Mouse (Mus musculus): Measurements from ENCODE around the gene Hlf.

Hlf gene

DNA sequence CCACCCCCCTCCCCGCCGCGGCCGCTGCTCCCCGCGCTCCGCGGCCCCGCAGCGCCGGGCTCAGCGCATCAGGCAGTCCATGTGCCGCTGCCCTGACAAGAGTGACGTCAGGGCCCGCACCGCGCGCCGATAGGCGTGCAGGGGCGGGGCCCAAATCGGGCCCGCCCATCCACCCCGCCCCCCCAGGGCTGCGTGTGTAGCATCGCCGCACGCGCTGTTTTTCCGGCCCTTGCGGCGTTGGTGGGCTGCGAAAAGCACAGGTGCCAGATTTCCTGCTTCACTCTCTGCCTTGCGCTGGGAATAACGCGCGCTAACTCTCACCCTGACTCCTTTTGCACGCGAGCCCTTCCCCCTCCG is at the start of gene Hlf:
Gene Hlf (minus strand): TSS at position 79 of the 357 bp plus-strand sequence.
- DNase-seq, result peak; percentile 91 to 95

DNA sequence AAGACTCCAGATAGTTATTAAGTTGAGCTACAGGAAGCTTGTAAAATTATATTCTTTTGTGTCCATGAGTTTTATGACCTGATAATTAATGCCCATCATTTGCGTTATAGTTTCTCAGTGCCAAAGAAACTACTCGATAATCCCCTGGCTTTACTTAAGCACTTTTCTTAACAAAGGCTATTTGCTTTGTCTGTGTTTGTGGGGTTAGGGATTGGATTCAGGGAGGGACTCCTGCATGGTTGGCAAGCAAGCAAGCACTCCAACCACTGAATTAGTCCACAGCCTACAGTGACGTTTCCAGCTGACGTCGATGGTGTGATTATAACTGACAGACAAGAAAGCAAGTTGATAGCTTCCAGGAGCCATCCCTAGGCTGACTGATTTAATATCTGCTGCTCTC is 48.1 kb upstream of the Hlf start:
- no peak for DNase-seq

DNA sequence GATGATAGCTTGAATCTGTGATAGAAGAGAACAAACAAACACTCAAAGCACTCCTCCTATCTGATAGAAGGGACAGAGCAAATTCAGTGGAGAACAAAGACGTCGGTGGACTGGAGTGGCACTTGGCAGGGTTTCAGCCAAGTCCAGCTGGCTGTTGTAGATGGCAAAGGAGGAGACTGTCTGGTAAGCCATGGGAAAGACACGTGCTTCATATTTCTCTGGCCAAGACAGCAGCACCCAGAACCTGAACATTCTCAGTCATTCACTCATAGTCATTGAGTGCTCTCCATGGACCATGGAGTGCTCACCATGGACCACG is 34.5 kb upstream of the Hlf start:
- no peak for DNase-seq

DNA sequence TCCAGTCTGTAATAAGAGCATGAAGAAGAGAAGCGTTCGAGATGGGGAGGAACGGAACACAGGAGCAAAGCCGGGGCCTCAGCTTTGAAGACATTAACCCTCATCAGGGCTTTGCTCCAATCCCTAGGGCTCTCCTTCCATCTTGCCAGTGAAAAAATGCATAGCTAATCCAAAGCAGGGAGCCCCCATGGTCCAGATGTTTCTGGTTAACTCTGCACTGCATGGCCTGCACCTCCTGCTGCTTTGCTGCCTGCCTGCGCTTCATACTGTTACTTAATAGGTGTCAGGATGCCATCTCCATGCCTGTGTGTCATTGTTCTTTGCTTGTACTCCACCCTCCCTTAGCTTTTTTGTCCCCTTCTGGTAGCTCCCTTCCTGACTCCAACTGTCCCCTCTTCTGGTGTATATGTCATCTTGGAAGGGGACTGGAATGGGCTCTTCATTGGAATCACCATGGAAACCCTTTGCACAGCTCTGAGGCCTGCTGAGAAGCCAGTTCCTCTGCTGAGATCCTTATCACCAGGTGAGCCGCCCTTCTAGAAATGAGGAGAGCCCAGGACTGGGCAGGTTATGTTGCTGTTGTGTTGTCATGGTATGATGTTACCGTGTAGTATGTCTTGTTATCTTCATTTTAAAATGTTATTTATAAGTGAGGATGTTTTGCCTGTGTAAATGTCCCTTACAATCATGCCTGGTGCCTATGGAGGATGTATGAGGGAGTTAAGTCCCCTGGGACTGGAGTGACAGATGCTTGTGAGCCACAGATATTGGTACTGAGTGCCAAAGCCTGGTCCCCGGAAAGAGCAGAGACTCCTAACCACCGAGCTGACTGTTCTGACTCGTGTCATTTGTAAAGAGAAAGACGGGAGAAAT is 33.9 kb upstream of the Hlf start:
- DNase-seq, result no peak

DNA sequence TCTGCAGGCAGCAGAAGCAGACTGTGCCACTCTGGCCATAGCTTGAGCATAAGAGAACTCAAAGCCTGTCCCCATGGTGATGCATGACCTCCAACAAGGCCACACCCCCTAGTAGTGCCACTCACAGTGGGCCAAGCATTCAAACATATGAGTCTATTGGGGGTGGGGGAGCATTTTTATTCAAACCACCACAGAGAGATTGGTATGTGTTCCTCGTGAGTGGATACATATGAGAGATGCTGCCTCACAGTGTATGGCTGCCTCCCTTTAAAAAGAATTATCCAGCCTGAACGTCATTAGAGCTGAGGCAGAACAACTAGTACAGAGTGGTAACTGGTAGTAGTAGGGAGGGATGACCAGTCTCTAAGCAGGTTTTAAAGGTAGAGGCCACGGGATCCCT is 33.2 kb upstream of the Hlf start:
- no peak for DNase-seq

DNA sequence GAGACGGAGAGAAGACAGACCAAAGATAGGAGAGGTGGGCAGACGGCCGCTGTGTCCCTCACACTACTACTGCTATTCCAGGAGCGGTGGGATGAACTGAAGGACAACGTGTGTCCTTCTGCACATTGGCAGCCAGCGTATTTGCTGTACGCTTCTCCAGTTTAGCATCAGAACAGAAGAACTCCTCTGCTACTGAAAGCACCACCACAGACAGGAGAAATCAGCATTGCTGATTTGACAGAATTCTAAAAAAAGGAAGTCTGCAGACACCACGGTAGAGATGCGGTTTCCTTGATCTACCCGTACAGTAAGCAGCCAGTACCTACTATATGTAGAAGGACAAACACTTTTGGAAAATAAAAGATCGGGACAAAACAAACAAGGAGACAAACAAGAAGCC is 29.0 kb upstream of the Hlf start:
- DNase-seq, result no peak

DNA sequence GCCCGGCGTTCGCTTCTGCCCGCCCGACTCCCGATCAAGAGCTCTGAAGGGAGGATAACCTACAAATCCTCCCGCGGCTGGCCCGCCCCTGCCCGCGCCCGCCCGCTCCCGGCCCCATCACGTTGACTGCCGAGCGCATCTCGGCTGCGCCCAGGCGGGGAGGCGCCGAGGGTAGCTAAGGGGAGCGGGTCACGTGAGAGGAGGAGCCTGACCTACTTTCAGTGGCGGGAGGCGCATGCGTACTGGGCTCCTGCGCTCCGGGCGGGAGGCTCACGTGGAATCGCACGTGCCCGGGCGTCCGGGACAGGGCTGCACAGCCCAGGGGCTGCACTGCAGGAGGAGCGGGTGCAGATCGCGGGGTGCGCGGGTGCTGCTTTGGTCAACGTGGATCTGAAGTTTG is 27.2 kb upstream of the Hlf start:
- peak; percentile 99 to 100 for DNase-seq

DNA sequence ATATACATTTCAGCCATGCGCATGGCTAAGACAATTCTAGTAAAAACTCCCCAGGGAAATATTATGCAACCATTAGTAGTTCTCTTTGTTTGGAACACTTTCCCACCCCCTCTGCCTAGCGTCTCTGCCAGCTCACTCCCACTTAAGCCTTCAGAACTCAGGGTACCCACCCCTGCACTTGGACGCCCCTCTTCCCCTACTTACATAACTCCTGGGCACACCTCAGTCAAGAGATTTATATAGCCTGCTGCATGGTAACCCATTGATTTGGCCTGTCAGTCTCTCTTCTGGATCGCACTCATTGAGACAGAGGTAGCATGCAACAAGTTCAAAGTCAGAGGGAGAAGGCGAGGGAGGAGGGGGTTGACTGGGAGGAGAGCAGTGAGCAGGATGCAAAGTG is 26.3 kb upstream of the Hlf start:
- no peak for DNase-seq

DNA sequence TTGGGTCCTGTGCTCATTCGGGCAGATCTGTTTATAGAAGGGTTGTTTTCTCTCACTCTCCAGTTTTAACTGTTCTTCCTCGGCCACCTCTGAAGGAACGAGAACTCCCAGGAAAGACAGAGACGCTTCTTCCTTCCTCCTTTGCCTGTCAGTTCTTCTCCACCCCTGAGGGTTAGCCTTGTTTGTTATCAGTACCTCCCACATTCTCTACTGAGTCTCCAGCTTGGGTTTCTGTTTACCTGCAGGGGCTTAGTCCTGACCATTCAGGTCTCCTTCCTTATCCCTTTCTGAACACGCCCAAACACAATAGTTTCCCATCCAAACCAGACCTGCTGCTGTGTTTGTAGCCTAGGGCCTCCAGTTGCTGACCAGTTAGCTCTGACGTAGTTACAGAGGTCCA is 8.2 kb upstream of the Hlf start:
- DNase-seq, result no peak

DNA sequence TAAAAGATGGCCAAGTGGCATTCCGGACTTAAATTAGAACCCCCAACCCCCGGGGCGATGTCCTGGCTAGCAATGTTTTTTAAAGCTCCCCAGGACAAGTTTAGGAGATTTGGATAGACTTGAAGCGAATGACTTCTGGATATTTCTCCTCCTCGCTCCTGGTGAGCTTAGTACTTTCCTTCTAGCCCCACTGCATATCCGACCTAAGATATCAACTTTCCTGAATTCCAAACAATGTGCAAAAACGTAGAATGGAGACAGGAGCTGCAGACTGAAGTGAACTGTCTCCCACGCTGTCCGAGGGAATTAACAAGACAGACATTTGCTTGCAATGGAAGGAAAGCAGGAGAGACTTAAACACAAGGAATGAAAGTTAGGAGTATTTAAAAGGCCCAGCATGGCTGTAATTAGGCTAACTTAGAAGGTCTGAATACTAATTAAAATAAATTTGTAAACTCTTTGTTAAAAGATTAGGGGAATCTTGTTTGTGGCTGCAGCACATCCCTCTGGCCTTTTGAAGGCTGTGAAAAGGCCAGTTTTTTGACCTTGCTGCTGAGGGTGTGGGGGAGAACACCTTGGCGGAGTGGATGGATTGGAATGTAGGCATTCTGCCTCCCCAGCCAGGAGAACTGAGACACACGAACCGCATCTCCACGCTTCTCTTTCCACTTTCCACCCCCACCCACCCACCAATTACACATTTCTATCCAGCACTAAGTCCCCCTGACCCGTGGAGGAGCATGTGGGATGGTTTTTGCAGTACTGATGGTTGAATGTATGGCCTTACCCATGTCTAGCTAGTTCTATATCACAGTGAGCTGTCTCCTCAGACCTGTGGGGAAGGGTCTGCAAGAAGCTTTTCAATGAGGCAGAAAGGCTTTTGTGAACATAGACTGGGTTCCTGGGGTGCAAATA is 833 bp upstream of the Hlf start:
- DNase-seq, result no peak

DNA sequence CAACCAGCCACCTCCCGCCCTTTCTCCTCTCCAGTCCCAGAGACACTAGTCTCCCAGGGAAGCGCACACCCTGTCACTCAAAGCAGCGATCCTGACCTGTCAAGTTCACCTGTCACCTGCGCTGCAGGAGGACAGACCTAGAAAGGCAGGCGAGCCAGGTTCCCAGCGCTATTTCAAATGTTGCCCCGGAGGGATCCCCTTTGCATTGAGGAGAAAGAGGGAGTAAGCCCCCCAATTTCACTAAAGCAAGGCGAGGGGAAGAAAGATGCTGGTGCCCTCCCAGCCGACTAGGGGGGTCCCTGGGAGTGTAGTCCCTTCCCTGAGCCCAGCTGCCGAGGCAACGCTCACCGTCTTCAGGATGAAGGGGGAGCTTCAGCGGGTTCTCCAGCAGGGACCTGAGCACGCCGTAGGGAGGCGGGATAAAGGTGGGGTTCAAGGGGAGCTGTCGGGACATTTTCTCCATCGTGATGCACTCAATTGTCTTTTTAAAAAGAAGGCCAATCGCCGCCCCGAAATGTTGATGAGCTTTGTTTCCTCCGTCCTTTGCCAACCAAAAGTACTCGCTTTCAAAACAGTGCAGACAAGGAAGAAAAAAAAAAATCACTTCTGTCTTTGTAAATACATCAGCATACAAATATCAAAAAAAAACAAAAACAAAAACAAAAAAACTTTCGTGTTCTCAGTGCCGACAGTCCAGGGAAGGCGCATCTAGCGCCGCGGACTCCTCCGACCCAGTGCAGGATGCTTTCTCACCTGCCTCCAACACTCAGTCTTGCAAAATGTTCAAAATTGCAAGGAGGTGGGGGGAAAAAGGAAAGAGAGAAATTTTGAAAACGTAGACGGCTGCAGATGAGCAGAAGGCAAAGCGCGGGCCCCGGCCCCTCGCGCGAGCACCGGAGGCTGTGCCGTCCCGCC is 536 bp downstream of the Hlf start:
- DNase-seq, result peak in 1 of 2 experiments; percentile 49

DNA sequence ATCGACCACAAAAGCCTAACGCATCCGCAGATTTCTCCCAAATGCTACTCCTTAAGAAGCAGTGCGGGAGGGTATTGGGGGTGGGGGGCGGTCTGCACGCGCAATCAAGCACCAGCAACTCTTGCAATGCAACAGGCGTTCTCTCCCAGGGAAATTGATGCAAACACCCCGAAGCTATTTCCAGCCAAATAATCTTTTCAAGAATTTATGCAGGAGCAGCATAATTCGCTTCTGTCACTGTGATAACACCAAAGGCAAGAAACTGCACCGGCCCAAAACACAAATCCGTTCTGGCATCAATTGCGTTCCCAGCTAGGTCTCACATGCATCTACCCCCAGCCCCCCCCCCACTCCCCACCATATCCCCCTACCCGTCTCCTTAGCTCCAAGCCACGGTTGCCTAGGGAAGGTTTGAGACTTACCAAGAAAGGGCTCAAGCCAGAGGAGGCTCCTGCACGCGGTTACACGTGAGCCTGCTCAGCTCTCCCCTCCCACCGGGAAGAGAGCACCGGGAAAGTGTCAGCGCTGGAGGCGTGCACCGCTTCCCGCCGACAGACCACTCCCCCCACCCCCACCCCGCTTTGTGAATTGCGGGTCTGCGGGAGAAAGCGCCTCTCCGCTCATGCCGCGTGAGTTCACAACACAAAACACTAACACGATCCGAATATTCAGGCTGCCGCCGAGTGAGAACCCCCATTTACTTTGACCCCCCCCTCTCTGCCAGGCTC is 1.4 kb downstream of the Hlf start:
- peak; percentile 71 to 90 for DNase-seq

DNA sequence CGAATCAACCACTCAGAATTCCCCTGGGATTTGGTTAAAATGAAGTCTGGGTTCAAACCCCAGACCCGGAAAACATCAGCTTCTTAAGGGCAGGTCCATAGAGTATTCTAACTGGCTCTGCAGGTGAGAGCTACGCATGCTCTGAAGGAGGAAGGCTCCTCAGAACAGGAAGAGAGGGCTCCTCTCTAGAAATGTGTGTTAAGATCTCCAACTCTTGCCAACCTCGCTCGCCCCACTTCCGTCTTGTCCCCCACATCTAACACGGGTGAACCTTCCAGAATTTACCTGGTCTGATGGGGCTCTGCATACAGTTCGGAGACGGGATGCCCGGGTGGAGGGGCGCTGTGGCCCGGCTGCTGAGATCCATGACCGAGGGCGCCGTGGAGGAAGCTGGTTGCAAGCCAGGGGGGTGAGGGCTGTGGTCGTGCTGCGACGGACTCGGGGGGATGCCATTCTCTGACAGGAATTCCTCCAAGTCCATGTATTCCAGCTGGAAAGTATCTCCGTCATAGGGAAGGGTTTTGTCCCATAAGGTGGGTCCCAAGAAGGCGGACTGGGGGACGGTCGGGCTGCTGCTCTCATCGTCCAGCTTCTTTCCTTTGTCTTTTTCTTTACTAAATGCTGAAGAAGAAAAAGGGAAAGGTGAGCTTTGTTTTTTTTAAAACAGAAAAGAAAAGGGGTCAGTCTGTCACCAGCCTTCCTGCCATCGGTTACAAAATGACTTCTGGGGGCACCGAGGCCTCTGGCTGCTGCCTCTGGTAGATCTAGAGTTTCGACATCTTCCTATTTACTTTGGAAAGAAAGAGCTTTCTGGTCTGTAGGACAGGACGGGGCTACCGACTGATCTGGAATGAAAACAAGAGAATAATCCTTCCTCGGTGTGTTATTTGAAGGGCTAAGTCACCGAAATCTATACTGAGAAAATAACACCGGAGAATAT is 2.9 kb downstream of the Hlf start:
- no peak for DNase-seq

DNA sequence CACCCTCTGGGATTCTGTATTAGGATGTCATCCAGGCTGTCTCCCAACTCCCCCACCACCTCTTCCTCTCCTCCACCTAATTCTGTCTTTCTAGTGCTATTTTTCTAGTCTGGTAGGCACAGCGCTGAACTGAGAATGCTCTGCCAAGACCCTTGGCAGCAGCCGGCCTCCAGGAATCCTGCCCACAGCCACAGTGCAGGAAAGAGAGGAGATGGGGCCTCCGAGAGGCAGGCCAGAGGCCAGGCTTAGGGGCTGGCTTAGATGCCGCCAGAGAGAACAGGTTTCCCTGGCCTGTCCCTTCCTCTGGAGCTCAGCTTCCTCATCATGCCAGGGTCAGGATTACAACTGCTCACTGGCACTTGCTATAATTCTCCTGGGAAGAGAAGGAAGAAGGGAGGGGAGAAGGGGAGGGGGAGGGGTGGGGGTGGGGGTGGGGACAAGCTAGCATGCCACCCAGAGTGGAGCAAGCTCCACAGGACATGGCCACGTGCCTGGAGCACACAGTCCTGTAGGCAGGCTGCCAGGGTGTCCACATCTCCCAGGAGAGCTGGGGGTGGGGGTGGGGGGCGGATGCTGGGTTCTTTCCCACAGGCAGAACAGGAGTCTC is 8.6 kb downstream of the Hlf start:
- DNase-seq, result peak; percentile 96 to 97

DNA sequence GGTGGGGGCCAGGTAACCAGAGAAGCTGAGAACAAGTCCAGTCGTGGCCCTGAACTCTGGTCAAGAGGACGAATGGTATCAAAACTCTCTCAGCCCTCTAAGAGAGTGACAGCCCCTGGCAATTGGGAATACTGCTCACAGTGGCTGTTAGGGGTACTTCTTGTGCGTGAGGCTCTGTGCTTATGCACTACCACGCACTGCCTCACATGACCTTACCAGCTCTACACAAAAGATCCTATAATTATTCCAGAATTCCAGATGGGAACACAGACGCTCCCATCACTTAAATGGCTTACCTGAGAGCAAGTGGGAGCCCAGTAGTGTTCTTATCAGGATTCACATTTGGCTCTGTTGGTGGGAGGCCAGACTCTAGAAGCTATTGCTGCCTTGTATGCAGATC is 9.6 kb downstream of the Hlf start:
- no peak for DNase-seq

DNA sequence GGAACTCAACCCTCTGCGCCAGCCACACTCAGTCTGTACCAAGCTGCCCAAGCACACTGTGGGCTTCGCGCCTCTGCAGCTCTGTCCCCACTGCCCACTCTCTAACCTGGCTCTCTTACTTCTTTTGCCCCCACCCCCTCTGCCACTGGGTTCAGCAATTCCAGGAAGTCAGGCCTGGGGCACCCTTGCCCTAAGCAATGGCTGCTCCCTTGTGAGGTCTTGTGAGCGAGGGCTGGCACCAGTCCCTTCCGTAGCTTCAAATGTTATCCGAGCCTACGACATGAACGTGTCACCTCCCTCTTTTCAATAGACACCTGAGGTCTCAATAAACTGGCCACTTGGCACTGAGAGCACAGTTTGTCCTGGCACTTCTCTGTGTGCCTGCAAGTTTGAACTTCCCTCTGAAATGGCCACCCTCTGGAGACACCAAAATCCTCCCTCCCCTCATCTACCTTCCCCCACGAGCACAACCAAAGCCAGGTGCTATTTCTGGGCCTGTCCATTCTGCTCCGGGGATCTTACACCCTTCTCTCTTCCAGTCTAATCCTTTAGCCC is 10.5 kb downstream of the Hlf start:
- DNase-seq, result peak in 1 of 2 experiments; percentile 54

DNA sequence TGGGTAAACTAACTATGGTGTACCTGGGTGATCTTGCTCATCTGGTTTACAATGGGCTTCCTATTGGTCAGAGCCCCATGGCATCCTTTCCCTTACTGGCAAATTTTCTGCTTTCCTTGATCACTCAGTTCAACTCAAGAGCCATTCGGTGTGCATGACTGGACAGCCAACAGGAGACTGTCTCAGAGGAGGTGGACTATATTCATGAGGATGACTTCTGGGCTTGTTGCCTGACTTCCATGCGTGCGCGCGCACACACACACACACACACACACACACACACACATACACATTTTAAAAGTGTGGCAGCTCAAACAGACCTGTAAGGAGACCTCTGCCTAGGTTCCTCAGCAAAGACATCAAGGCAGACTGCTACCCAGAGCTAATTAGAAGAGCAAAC is 12.7 kb downstream of the Hlf start:
- no peak for DNase-seq

DNA sequence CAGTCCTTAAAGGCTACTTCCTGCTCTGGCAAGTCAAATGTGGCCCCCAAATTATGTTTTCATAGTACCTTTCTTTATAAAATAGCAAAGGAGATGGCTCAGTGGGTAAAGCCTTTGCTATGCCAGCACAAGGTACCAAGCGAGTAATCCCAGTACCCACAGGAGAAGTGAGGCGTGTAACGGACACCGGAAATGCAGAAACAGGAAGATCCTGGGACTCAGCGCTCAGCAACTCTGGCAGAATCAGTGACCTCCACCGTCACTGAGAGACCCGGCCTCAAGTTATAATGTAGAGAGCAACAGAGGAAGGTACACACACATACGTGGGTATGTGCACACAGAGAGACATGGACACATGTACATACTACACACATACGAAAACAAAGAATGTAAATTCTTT is 14.3 kb downstream of the Hlf start:
- no peak for DNase-seq

DNA sequence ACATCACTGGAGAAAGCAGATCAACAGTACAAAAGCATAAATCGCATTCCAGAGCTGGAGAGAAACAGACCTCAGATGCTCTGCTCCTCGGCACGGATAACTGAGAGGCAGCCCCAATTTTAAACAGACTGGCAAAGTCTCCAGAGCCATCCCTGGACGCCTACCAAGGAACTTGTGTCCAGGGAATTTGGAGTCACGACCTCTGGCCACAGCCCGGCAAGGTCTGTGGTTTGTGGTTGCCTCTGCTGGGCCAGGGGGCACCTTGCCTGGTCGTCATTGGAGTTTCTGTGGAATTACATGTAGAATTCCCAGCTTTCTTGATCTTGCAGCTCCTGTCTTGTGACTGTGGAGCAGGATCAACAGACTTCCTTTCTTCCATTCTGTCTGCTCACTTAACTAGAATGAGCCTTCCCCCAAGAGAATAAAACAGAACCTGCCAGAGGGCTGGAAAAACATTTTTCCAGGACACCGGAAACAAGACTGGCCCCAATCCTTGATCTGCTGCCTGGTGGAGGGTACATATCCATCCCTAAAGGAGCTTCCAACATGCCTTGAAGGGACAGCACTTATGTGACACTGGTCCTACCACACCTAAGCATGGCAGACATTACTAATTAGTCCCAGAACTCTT is 19.1 kb downstream of the Hlf start:
- peak; percentile 67 to 82 for DNase-seq

DNA sequence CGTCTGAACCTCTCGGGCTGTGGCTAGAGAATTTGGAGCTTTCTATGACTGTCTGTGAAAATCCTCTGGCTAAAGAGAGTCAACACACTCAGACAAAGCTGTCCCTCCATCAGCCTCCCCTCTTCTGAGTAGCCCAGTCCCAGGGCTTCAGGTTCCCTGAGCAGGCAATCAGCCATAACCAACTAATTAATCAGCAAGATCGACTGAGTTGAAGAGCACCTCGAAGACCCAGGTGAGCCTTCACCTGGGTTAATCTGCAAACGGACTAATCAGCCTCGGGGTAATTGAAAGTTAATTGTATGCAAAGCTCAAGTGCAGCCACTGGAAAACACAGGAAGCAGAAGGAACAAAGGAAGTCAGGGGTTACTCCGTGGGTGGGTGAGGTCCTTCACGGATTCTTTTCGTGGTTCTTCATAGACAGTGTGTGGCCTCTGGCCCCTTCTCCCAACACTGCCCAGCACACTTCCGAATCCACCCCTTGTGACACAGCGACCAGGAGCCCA is 19.9 kb downstream of the Hlf start:
- DNase-seq, result peak; percentile 48 to 70

Measured in kidney, postnatal 25 days (tissue).